Mouse (Mus musculus): ENCODE measurements around the gene Nr2c2ap.

Nr2c2ap gene

GRCm38 (mm10) chr8:70118726-70119700 is 12.1 kb upstream of the Nr2c2ap start:
- DNase-seq (ENCODE audit: low read depth, low spot score): peak; percentile 90

DNA sequence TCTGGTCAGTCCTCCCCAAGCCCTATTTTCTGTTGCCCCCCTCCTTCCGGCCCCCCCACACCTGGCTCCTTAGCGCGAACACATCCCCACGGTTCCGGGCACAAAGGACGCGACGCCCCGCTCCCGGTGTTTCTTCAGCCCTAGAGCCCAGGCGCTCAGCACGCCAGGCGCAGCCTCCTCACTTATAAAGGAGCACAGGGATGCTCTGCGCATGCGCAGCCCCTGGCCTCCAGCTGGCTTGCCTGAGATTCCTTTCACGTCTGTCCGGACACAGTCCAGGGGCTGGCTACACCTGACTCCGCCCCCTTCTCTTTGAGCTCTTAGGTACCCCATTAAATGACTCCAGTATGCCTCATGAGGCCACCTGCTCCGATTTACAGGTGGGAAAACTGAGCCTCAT is 10.5 kb upstream of the Nr2c2ap start, which contains the start of gene Ncan:
Gene Ncan (minus strand): TSS at position 207 of the 400 bp plus-strand sequence.
- DNase-seq (ENCODE audit: low read depth, low spot score): peak; percentile 93

DNA sequence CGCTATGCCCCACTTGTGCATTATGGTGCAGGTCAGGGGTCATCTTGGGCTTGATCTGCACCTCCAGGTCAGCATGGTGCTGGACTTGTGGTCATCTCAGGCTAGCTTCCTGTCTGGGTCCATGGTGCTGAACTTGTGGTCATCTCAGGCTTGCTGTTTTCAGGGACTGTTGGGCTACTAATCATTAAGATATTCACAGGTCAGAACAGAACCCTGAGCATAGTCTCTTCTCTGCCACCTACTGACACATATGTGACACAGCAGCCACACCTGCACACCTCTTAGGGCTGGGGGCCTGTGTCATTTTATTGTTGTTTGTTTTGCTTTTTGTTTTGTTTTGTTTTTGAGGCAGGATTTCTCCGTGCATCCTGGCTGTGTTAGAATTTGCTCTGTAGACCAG is 8.3 kb upstream of the Nr2c2ap start:
- peak; percentile 34 for DNase-seq (ENCODE audit: low read depth, low spot score)

DNA sequence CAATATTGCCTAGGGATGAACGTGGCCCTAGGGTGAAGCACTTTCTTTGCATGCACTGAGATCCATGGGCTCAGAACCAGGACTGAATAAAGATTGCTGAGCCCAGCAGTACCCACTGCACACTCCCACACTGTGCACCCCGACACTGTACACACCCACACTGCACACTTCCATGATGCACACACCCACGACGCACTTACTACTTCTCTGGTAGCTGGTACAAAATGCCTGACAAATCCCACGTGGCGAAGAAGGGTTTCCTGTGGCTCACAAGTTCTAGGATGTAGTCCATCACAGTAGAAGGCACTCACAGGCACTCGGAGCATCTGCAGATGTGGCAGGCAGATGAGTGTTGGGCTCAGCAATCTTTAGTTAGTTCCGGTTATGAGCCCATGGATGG is 6.1 kb upstream of the Nr2c2ap start:
- DNase-seq (ENCODE audit: low read depth, low spot score): peak; percentile 74

GRCm38 (mm10) chr8:70128435-70128834 is 2.7 kb upstream of the Nr2c2ap start:
- peak; percentile 37 for DNase-seq (ENCODE audit: low read depth, low spot score)

DNA sequence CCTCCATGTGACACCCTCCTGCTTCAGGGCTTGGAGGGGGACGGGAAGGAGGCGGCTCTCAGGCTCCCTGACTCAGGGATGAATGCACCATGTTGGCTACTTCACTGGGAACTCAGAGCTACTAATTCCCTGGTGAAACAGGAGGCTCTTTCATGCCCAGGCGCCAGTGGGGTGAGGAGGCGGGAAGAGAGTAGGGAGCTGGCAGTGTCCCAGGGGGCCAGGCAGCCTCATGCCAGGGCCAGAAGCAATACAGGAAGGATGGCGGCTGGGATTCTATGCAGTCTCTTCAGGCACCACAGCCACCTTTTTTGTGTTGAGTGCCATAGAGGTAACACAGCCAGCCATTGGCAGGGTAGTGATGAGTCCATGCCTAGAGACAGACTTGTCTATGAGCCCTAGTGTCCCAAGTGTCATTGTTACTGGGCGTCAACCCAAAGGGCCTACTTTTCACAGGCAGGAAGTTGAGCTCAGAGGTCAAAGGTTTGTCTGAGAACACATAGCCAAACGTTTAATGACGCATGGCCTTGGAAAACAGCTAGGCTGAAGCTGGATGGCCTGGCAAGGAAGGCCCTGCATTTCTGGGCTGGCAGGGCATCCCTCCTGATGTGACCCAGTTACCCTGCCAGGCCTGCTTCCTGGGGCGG is 1.7 kb upstream of the Nr2c2ap start:
- peak; percentile 86 for DNase-seq (ENCODE audit: low read depth, low spot score)

DNA sequence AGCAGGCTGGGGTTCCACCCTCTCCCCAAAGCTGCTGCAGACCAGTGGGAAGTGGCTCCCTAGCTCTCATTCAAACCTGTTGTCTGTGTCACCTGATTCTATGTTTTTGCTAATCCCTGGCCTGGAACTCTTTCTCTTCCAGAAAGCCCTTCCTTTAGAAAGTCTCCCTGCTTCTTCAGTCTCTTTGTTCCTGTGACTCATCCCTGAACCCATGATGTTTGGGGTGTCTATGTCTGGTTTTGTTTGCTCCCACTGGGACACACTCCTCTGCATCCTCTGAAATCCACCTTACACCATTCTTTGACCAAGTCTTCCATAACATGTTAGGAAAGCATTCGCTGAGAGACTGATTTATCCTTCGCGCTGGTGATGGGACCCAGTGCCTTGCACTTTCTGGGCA is 1.1 kb upstream of the Nr2c2ap start:
- no peak for DNase-seq (ENCODE audit: low read depth, low spot score)

- DNase-seq (ENCODE audit: low read depth, low spot score): no peak
Observed at GRCm38 (mm10) chr8:70134086-70134485, 3.0 kb downstream of the Nr2c2ap start.

GRCm38 (mm10) chr8:70134931-70135330 is 3.8 kb downstream of the Nr2c2ap start:
- no peak for DNase-seq (ENCODE audit: low read depth, low spot score)

DNA sequence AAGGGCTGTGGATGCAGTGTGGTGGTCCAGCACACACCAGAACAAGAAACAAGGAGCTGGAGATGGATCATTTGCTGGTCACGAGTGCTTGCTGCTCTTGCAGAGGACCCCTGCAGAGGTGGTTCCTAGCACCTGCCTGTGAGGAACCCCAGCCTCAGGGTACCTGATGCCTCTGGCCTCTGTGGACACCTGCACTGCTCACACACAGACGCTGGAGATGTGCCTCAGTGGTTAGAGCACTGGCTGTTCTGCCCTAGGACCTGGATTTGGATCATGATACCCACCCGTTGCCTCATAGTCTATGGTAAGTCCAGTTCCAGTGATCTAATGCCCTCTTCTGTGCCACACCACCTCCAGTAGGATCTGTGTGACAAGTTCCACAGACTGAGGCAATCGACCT is 5.5 kb downstream of the Nr2c2ap start:
- DNase-seq (ENCODE audit: low read depth, low spot score): no peak

DNA sequence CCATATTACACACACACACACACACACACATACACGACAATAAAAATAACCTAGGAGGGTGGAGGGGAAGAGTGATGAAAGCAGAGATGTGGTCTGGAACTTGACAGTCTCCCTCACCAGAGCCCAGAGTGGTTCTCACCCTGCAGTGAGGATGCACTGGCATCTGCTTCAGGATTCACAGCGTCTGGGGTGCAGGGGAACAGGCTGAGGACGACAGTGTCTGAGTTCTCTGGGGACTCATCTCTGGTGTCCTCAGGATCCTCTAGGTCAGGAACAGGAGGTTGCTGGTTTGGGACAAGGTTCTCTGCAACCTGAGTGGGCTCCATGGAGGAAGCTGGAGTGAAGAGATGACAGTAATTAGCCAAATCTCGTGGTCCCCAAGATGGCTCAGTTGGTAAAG is 6.8 kb downstream of the Nr2c2ap start:
- no peak for DNase-seq (ENCODE audit: low read depth, low spot score)

DNA sequence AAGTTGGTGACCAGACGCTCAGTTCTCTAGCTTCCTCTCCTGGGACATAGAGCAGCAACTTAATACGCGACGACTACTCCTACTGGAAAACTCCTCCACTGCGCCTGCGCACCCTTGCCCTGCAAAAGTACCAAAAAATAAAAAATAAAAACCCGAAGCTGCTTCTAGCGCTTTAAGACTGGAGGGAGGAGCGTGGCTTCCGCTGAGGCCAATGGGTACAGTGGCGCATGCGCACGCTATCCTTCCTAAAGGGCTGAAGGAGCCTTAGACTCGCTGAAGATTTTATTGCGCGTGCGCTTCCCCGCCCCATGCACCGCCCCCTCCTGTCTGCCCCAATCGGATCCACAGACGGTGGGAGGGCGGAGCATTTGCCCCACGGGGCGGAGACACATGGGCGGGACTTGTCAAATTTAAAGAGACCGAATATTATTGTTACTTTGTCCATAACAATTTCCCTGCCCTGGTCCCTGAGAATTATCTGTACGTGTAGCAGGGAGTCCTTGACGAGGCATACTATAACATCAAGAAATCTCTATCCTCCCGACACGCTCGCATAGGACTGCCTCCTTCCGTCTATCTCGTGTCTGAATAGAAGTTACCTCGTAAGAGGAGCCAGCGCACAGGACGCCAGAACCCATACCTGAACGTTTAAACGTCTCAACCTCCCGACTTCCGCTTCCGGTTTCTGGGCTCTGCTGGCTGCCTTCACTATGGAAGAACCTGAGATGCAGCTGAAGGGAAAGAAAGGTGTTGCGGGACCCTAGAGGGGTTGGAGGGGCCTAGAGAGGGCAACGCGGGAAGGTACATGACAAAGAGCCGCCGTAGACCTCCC is 8.1 kb downstream of the Nr2c2ap start, which contains the start of the genes Rfxank, Borcs8 and Mef2b:
Gene Rfxank (minus strand): TSS at position 129 of the 832 bp plus-strand sequence.
Gene Borcs8 (plus strand): TSS at position 474 of the 832 bp plus-strand sequence.
Gene Mef2b (plus strand): TSS at position 686 of the 832 bp plus-strand sequence.
- peak; percentile 100 for DNase-seq (ENCODE audit: low read depth, low spot score)

DNA sequence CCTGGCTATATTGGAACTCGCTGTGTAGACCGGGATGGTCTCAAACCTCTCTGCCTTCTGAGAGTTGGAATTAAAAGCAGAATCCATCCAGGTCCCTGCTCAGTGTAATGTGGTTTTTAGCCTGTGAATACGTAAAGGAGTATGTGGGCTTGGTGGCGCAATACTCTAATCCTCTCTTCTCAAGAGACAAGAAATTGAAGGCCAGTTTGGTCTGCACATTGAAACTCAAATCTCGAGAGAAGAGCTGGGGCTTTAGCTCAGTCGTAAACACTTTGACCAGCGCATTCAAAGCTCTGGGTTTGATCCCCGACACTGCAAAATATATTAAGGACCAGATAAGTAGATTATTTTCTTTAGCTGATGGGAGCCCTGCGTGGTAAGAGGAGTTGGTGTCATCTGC is 8.8 kb downstream of the Nr2c2ap start:
- DNase-seq (ENCODE audit: low read depth, low spot score): no peak

- no peak for DNase-seq (ENCODE audit: low read depth, low spot score)
Observed at GRCm38 (mm10) chr8:70147678-70148607, 16.8 kb downstream of the Nr2c2ap start.

- DNase-seq (ENCODE audit: low read depth, low spot score): no peak
Observed at GRCm38 (mm10) chr8:70150158-70150557, 19.0 kb downstream of the Nr2c2ap start.

DNA sequence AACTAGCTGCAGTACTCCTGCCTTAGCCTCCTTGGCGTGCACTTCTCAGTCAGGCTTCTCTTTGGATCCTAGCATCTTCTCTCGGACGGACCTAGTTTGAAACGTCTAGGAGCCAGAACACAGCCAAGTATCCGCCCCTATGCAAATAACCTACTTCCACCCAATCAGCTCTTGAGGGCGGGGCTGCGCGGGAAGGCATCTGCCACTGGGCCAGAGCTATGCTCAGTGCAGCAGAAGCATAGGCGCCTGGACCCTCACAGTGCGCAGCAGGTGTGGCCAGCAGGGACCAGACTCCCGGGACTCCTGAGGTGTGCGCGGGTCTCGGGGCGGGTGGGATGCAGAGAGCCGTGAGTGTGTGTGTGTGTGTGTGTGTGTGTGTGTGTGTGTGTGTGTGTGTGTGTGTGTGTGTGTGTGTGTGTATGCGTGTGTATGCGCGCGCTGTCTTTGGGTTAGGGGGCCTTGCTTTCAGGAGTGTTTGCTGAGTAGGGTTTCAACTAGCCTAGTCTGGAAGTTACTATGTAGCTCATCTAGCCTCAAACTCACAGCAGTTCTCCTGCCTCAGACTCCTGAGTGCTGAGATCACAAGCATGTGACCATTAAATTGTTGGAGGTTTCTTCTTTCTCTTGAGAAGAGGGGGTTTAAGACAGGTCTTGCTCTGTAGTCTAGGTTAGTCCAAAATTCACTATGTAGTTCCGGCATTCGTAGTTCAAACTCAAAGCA is 21.6 kb downstream of the Nr2c2ap start:
- peak; percentile 76 for DNase-seq (ENCODE audit: low read depth, low spot score)

DNA sequence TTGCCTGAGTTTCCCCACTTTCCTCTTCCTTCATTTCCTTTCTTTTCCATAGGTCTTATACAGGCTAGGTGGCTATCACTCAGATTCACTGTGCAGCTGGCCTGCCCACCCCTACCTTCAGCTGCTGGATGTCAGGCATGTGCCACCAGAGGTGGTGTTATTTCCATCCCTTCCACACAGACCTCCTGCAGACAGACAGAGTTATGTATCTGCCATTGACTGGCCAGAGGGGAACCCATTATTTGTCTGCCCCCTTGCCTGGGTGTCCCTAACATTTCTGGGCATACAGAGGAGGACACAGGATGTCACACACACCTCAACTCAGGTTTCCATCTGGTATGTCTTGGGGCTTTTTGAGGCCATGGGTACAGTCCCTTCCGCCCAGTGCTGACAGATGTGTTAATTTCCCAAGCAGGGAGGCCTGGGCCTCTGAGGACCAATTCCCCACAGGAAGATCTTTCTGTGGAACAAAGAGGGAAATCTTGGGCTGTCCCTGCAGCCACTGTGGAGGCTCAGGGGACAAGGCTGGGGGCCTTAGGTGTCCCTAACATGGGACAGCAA is 26.2 kb downstream of the Nr2c2ap start:
- DNase-seq (ENCODE audit: low read depth, low spot score): no peak

- DNase-seq (ENCODE audit: low read depth, low spot score): peak; percentile 79
Observed at GRCm38 (mm10) chr8:70158069-70158853, 27.1 kb downstream of the Nr2c2ap start.

DNA sequence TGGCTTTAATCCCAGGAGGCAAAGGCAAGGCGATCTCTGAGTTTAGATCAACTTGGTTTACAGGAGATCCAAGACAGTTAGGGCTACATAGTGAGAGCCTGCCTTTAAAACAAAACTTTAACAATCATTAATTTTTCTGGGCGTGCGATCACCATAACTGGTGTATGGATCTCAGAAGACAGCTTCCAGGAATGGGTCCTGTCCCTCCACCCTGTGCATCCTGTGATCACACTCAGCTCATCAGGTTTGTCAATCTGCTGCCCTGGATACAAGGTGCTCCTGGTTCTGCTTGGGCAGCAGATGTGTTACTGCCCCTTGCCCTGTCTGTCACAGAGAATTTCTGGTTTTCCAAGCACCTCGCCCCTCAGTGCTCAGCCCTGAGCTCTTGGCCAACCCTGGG is 28.1 kb downstream of the Nr2c2ap start:
- no peak for DNase-seq (ENCODE audit: low read depth, low spot score)
